Mouse (Mus musculus) thymus, postnatal 36 days (tissue): ENCODE results near the gene Fam205a4.
"Not testable (repeated sequence)": the region's sequence is repeated elsewhere in the genome, so short reads cannot be mapped to it uniquely, and the experiment has no call there.

Source experiments
- DNase-seq, 2 experiments: peaks; one replicate each; pipeline ENCODE4 v3.0.0; 2022; ENCODE audit warnings: mixed read lengths in 2 of 2

Gene Fam205a4

DNA sequence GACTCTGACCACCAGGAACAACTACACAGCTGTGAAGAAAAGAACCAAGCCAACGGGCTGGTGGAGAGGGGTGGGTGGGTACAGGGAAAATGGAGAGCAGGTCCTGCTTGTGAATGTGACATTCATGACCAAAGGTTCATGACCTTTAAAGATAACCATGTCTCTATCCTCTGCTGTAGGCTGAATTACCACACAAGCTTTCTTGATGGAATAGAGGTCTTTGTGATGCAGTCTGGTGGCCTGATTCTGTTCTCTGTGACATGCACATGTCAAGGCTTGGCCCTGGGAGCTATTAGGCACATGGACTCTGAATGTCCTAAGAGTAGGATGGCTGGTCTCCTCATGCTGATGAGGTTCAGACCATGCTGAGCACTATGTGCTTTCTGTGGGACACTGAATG, at the start of gene Fam205a4:
Gene Fam205a4 (plus strand): TSS at position 301 of the 400 bp plus-strand sequence.
- not testable (repeated sequence) for DNase-seq

DNA sequence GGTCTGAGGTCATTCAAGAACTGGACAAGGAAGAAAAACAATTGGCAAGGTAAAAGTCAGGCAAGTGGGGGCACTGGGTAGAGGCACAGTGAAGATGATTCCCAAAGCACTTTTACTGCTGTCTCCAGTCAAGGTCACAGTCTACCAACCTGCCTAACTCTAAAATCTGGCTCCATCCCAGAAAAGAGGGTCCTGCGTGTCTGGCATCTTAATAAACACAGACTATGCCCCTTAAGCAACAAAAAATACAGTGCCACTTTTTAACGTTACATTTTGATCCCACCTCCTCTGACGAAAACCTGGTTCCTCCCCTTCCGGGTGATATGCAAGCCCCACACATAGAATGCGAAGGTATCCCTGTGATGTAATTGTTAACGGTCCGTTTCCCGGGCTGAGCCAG, 24.6 kb upstream of the Fam205a4 start, which contains the start of gene Gm20878:
Gene Gm20878 (plus strand): TSS at position 301 of the 400 bp plus-strand sequence.
- DNase-seq: not testable (repeated sequence)
